Mouse (Mus musculus): Measurements from ENCODE around the gene Tesc. TPM values are rescaled to one million over a fixed set of nuclear protein-coding genes. Genes with fewer than 3 reads are reported as not detected.
A peak's percentile ranks its signal among the peaks of the same experiment; 100 is the strongest.

Gene Tesc
- total RNA-seq, 2 experiments from 2014 or later = 92.5 to 93.1 TPM

DNA sequence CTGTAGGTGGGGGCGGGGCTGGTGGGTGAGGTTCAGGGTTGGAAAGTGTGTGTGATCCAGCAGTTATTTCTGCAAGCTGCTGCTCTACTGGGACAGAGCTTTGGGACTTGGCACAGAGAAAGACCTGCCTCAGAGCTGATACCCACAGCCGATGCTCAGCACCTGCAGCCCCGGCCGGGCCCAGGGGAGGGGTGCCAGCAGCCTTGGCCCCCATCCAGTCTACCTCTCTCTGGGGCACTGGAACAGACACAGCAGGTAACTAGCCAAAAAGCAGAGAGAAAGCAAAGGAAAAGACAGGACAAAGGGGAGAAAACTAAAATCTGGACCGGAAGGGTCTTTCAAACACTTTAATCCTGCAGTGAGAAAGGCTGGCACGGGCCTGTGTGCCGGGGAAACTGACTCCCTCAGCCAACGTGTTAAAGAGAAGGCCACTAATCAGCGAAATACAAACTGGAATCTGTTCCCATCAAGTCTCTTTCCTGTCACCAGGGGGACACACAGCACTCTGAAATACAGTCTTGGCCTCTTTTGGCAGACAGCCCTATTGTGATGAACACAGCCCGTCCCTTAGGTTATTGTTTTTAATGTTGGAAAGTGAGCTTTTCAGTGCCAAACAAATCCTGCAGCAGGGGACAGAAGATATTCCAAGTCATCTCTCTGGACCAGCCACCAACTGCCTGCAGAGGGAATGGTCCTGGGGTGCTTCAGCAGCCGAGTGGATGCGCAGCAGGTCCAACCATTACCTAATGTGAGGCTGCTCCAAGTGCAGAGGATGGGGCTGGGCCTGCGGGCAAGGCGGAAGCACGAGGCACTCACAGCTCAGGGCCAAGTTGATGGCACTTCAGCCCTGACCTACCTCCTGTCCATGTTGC, 49.4 kb downstream of the Tesc start:
- no peak for DNase-seq

DNA sequence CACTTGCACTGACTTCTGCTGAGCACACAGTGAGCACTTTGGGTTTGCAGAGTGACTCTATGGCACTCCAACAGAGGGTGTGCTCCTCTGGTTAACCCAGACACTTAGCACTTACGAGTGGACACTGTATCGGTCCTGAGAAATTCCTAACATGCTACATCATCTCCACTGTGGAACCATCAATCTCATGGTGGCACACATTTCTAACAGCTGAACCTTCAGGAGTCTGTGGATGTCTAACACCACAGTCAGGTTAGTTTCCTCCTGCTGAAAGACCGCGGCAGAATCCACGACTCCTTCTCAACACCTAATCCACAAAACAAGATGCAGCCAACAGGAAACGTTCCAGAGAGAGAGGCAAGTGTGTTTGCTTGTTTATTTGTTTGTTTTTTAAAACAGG, 51.0 kb downstream of the Tesc start:
- no peak for DNase-seq

DNA sequence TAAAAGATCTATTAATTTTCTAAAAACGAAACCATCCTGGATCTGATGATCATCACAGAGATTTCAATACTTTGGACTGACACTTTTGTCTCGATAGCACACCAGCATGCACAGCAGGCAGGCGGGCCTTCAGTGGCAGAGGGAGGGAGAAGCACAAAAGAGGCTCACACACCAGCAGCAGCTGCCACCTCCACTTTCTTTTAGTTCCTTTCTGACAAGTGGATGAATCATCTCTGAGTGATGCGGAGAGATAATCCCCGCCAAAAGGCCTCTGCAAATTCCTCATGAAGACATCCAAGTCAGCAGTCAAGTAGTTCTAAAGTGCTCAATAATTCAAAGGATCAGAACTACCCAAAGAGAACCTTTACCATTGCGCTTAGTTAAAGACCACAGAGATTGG, 51.8 kb downstream of the Tesc start:
- DNase-seq = no peak

DNA sequence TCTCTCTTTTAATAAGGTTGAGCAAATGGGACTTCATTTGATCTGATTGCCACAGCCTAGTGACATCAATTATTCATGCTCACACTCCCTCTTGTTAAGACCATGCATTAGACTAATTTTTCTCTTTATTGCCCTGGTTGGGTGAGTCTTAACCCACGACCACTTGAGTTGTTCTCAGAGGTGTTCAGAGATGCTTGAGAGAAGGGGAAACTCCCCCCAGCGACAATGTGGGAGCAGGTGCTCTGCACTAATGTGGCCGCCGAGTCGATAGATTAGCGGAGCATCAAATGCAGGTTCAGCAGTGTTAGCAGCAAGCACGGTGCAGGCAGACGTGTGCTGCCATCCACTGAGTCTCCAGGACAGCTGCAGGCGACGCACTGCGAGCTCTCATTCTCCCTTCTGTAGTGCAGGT, 52.3 kb downstream of the Tesc start:
- no peak for DNase-seq

DNA sequence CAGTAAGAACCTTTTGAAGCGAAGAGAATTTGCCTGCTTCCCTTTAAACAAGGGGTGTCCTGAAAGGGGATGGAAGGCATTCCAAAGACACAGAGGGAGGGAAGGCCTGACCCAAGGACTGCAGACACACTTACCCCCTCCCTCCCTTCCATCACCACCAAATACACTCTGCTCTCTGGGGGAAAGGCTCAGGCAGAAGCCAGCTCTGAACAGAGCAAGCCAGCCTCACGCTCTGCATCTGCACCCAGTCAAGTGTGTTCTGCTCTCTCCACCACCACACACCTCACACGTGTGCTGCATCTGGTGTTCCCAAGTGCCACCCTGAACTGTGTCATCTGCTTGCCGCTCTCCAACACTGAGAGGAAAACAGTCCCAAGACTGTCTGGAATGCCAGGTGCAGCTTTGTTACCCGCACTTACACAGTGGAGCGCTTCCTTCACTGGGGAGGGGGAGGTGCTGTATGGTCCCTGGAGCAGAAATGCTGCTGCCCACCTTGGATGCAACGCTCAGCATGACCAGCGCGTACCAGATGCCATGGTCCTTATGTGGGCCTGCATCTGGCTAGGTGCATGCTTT, 53.9 kb downstream of the Tesc start:
- DNase-seq = no peak

DNA sequence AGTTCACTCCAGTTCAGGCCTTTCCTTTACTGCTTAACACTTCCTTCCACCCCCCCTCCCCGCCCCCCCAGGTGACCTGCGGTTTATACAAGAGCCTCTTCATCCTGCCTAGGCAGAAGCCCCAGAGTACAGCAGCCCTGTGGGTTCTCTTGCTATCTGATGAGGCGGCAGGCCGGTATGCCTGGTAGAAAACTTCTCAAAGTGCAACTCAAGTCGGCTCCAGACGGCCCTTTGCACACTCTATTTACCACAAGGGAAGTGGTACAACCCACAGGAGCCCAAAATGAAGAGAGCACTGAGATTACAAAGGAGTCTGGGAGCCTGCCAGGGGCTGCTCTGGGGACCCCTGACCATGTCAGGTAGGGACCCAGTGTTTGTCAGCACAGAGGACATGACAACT, 54.5 kb downstream of the Tesc start:
- DNase-seq = no peak

DNA sequence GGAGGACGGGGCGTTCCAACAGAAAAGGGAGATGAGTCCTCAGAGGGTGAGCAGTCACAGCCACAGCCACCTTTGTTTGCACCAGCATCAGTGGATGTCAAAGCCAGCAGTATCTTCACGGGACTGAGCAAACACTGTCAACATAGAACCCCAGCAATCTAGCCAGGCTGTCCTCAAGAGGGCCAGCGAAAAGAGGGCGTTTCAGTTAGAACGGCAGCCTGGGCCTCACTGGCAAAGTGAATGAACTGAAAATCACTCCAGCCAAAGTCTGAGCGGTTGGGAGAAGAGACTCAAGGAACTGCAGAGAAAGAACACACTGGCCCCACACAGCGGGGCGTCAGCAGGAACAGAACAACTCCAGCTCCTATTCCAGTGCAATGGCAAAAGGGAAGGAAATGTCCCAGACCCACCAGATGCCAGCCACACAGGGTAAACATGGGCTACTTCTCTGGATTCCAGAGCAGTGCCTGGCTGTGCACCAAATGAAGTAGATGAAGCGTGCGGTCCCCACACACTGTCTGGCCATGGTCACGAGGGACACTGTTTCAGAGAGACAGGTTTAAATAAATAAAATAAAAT, 55.6 kb downstream of the Tesc start:
- peak in 1 of 2 experiments; percentile 58 for DNase-seq

DNA sequence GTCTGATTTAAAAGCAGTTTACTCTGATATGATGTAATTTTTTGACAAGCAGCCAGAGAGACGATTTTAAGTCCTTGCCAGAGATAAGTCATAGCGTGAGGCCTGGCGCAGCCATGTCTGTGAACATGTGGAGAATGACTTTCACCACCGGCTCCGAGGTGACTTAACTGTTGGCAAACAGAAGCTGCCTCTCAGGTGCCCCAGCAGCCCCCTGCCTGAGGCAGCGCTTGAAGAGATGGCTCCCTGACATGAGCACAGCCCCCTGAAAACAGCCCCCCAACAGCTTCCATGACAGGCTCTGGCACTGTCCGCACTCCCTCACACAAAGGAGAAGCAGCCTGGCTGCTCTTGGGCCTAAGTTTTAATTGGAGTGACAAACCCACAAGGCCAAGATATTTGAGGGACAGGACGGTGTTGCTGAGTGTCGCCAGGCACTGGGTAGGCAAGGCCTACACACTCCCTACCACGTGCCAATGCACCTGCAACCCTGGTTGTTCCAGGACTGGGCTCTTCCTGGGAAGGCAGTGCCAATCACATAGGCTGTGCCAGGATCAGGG, 56.7 kb downstream of the Tesc start:
- no peak for DNase-seq

DNA sequence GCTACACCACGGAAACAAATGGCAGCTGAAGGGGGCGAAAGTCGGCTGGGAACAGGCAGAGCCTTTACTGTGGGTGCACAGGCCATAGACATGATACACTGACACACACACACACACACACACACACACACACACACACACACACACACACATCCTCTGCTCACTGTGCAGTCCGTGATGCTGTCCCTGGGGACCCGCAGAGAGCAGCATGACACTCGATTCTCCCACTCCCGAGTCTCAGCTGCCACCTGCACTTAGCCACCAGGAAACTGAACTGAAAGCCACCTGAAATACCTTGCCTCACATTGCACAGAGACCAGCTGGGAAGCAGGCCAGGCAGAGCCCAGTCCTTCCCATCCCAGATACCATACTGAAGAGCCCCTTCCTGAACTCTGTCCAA, 57.8 kb downstream of the Tesc start:
- no peak for DNase-seq

DNA sequence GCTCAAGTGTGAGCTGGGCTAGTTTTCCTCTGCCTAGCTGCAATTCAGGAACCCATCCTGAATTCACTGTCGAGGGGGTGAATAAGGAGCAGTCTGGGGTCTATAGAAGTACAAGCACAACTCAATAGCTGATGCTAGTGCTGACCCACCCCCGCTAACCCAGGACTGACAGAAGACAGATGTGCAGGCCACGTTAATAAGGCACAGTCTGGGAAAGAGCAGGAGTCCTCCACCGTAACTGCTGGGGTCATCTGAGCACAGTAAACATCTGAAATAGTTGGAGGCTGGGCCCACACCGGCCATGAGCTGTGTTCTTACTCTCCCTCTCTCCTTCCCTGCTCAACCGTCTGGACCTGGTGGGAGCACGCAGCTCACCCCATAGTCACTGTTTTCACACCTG, 59.4 kb downstream of the Tesc start:
- DNase-seq = no peak

DNA sequence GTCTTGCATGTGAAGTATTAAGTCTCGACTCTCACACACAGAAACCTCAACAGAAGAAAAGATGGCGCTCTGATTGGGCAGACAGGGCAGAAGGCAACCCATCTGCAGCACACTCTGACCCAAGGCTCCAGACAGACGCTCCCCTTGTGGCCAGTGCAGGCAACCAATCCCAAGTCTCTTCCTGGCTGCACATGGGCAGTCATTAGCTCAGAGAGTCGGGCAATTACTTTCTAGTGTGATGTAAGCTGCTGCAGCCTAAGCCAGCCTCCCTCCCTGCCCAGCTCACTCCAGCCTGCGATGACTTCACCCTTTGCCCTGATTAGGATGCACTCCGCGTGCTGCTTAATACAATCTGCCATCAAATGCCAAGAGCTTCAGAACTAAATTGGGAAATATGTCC, 61.6 kb downstream of the Tesc start:
- DNase-seq = peak in 1 of 2 experiments; percentile 59

DNA sequence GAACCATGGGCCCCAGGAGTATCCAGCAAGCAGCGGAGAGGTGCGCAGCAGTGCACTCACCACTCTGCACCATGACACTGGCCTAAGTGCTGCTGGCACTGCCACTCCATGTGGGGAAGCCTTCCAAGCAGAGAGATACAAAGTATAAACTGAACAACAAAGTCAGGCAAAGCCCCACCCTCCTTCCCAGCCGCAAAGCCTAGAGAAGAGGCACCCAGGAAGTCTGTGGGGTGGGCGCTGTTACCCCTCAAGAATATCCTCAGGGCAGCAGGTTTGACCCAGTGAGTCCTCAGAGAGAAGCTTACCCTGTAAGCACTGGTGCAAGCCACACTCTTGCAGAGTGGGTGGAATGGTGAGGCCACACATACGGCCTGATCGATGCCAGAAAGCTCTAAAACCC, 62.6 kb downstream of the Tesc start:
- DNase-seq = no peak

DNA sequence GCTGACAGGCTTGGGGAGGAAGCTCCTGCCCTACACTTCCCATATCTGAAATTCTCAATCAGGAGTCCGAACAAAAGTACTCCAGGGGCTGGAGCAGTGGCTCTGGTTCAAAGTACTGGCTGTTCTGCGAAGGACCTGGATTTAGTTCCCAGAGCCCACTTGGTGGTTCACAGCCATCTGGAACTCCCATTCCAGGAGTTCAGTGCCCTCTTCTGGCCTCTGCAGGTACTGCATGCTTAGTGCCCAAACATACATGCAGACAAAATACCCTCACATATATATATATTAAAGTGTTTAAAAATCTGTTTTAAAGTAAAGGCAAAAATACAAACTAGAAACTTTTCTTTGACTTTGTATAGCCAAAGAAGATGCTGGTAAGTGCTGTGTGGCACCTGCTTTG, 63.3 kb downstream of the Tesc start:
- no peak for DNase-seq

DNA sequence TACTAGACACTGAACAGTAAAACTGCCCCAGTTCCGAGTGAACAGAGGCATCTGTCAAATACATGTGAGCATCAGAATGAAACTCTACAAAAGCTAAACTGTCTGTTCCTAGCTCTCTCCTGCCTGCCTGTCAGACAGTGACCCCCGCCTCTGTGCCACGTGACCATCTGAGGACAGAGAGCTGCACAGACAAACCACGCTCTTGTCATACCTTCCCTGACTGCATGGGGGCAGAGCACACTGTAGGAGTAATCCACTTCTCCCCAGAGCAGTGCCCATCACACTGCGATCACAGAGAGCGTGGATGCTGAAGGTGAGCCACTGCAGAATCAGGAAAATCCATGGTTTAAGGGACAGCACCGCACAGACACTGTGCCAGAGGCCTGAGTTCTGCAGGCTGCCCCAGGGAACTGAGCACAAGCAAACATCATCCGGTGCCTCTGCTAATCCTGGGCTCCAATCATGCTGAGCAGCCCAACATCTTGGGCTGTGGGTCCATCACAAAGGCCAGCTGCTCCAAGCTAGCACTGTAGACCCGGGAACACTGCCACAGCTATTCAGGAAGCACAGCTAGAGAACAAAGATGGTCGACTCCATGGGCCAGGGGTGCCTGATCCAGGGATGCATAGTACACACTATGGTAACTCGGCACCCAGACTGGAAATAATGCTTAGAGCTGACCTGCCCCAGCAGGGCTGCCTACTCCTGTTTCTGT, 65.9 kb downstream of the Tesc start:
- DNase-seq = no peak

DNA sequence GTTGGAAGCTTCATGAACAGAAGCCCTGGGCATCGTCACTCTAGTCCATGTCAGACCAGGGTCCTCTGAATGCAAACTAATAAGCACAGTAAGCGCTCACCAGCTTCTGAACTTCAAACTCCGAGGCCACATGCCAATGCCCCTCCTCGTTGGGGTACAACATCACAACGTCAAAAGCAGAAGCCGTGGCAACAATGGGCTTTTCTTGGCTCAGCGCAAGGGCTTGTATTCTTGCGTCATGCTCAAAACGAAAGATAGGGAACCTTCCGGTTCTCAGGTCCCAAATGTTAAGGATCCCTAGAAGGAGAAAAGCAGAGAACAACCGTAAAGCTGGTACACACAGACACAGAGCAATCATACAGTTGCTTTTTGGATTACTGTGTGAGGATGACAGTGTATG, 67.9 kb downstream of the Tesc start:
- no peak for DNase-seq

DNA sequence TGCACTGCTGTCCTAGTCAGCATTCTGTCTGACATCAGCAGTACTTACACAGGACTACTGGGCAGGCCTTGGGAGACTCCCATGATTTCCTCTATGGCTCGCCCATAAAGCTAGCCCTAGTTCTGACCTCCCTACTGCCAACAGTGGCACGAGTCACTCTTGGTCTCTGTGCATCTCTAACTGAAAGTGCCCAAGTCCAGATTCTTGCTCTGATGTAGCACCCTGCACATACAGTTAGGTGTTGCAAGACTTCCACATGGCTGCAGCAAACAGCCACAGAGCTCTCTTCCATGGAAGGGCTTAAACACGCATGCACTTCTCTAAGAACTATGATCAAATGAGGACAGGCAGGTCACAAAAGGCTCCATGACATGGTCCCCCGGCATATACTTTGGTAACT, 68.3 kb downstream of the Tesc start:
- no peak for DNase-seq

DNA sequence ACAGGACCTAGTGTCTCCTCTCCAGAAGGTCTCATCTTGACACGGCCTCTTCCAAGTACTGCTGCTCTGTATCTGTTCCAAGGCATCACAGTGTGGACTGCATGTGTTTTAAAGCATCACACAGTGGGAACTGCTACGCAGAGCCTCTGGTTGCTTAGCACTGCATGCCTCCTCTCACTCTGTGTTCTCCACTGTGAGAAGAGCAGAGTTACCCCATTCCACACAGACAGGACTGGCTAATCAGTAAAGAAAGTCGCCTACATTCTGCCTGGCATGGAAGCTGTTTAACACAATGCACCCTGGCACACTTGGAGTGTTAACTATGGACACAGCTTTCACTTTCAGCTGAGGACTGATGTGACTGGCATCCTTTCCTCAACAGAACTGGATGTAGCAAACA, 68.8 kb downstream of the Tesc start:
- no peak for DNase-seq

DNA sequence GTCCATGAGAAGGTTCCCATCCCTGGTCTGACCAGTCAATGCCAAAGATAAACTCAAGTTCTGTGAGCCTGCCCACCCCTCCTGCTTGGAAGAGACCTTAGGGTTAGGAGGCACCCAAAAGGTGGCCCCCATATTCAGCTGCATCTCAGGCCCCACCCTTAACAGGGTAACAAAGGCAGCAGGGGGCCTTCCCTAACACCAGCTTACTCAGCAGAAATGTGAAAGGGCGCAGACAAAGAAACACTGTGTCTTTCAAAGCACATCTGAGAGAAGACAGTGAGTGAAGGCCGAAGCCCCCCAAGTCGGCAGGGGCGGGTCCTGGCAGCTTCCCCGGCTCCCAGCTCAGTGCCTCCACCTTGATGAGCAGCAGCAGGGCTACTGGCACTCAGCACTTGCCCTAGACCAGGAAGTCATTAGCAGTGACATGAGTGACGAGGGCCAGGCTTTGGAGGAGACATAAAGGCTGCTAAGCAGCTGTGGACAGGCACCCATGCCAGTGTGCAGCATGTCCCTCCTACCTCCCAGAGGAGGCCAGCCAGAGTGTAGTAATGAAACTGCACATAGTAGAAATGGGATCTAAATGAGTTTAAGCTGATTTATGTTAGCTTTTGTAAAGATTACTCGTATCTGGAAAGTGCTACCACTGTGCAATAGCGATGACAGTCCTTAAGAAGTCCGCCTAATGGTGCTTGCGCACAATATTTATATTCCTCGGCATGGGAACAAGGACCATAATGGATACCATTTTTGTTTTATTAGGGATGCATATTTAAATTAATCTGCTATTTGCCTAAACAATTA, 71.7 kb downstream of the Tesc start:
- DNase-seq = no peak

DNA sequence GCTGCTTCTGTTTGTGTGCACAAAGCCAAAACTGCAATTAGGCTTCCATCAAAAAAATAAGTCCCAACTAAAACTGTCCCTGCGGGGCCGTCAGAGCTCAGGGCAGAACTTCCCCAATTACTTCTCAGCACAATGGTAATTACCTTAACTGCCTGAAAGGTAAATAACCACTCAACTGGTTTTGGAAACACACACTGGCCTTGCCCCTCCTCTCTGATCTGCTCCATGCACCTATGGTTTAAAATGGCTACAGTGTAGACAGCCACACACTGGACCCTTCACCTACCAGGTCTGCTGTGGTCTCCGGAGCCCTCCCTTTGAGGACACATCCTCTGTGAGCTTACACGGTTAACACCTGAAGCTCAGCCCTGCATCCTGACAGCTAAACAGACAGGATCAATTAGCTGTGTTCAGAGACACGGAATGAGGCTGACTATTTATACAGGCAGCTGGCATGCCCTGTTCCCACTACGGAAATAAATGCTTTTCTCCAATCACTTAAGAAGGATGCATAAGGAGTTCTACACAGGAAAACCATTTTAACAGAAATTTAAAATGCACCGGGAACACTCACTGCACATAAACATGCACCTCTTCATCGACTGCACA, 72.4 kb downstream of the Tesc start:
- DNase-seq = no peak

DNA sequence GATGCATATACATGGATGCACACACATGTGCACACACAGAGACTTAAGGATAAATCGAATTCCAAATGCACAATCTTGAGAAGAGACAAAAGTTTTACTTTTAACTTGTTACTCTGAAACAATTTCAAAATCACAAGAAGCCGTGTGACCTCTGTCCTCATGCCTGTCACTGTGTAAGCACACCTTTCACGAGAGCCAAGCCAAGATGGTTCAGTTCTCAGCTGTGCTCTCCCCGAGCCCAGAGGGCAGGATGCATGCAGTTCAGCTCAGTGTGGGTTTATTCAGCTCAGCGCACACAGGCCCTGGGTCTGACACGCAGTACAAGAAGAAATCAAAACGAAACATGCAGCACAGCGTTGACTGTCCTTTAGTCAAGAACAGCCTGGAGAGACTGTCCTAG, 78.0 kb downstream of the Tesc start:
- DNase-seq = no peak

DNA sequence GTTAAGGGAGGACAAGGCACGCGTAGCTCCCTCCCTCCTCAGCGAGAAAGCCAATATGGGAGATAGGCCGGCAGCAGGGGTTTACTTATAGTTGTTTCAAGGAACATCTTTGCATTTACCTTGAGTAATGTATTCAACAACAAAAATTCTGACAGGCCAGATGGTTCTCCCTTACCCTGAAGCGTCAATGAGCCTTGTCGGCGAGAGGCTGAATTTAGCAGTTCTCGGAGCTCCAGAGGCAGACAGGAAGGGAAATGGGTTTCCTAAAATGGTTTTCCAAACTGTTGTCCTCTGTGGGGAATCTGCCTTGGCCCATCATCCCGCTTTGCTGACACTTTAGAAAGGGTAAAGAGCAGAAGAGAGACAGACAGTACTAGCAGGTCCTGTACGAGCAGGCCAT, 79.1 kb downstream of the Tesc start:
- no peak for DNase-seq
